Mouse (Mus musculus) forebrain, embryonic 10.5 days (tissue): ENCODE measurements around the gene Olfr1123. TPM values are rescaled to one million over a fixed set of nuclear protein-coding genes. Genes with fewer than 3 reads are reported as not detected.
"Not testable (repeated sequence)": the region's sequence is repeated elsewhere in the genome, so short reads cannot be mapped to it uniquely, and the experiment has no call there.

Source experiments
- DNase-seq: peaks from one replicate; pipeline ENCODE4 v3.0.0-alpha.2; 2017; ENCODE audit warnings: low spot score; ENCODE audit errors: extremely low spot score
- H3K27ac ChIP-seq: fragments of 300-500 bp; sonication (generic); 2 replicates; pipeline ENCODE4 v1.5.1; 2016; ENCODE audit warnings: mild to moderate bottlenecking
- H3K27me3 ChIP-seq: fragments of 300-500 bp; sonication (generic); 2 replicates; pipeline ENCODE4 v1.6.1; 2016; ENCODE audit warnings: mild to moderate bottlenecking; ENCODE audit not compliant: poor library complexity, severe bottlenecking
- H3K36me3 ChIP-seq: fragments of 300-500 bp; sonication (generic); replicated peaks from 2 replicates; pipeline ENCODE4 v1.6.1; 2016; ENCODE audit warnings: mild to moderate bottlenecking, moderate library complexity
- H3K4me1 ChIP-seq: fragments of 300-500 bp; sonication (generic); 2 replicates; pipeline ENCODE4 v1.6.1; 2016
- H3K4me3 ChIP-seq: fragments of 300-500 bp; sonication (generic); 2 replicates; pipeline ENCODE4 v1.5.1; 2016; ENCODE audit warnings: mild to moderate bottlenecking, moderate library complexity
- H3K9me3 ChIP-seq: fragments of 300-500 bp; sonication (generic); 2 replicates; pipeline ENCODE4 v1.6.1; 2016; ENCODE audit warnings: mild to moderate bottlenecking, moderate library complexity
- WGBS: fragments of 180-500 bp; shearing (Covaris S2); methylation state at CpG from one replicate; pipeline ENCODE4 v1.1.7; 2016; 5-methylcytosine and 5-hydroxymethylcytosine counted together
- polyA plus RNA-seq: library from polyadenylated mRNA; unstranded; fragments of >200 nt; fragmentation: Nextera tagmentation; extraction: Ambion mirVana; gene quantifications from 2 replicates; pipeline ENCODE4 v1.2.1, GENCODE M21; 2016

Gene Olfr1123
- not detected in 2 replicates for polyA plus RNA-seq

GRCm38 (mm10) chr2:87416335-87416734, at the start of gene Olfr1123:
Gene Olfr1123 (plus strand): TSS chr2:87416635.
- no peaks in the 10 kb centered on the region for H3K36me3 ChIP-seq
- no peak within 1 kb of the TSS for H3K27ac ChIP-seq
- H3K4me1 ChIP-seq, result no peaks in the 10 kb centered on the region
- H3K4me3 ChIP-seq, result no peak within 1 kb of the TSS
- H3K27me3 ChIP-seq, result no peaks in the 10 kb centered on the region
- WGBS, result 97% methylated on average over 1 of the region's 1 CpGs
- H3K9me3 ChIP-seq, result no peaks in the 10 kb centered on the region
- no peak for DNase-seq

- Histone ChIP-seq H3K27me3 (no peaks in the 10 kb centered on the region), H3K4me3 (no peak within 1 kb of the TSS), H3K27ac (no peak within 1 kb of the TSS), H3K9me3 (no peaks in the 10 kb centered on the region), H3K36me3 (no peaks in the 10 kb centered on the region), H3K4me1 (no peaks in the 10 kb centered on the region)
- 58% methylated on average over 1 of the region's 1 CpGs for WGBS
- DNase-seq, result no peak
Measured at GRCm38 (mm10) chr2:87369595-87369994, 46.8 kb upstream of the Olfr1123 start, which contains the start of gene Olfr1121. Gene Olfr1121 (plus strand): TSS chr2:87369895.

GRCm38 (mm10) chr2:87371726-87372125, 44.7 kb upstream of the Olfr1123 start:
- no peak overlapping the region for H3K4me3 ChIP-seq
- 92% methylated on average over 4 of the region's 4 CpGs for WGBS
- no peaks in the 10 kb centered on the region for H3K27me3 ChIP-seq
- no peak for DNase-seq
- no peak overlapping the region for H3K27ac ChIP-seq
- H3K9me3 ChIP-seq, result no peaks in the 10 kb centered on the region
- no peaks in the 10 kb centered on the region for H3K4me1 ChIP-seq
- no peaks in the 10 kb centered on the region for H3K36me3 ChIP-seq

- Histone ChIP-seq H3K36me3 (no peaks in the 10 kb centered on the region), H3K4me3 (no peak overlapping the region), H3K9me3 (no peaks in the 10 kb centered on the region), H3K27ac (no peak overlapping the region), H3K27me3 (no peaks in the 10 kb centered on the region), H3K4me1 (no peaks in the 10 kb centered on the region)
- 89% methylated on average over 2 of the region's 2 CpGs for WGBS
- no peak for DNase-seq
Measured at GRCm38 (mm10) chr2:87383935-87384334, 32.5 kb upstream of the Olfr1123 start.

- no peak for DNase-seq
Measured at GRCm38 (mm10) chr2:87385549-87385948, 30.9 kb upstream of the Olfr1123 start, which contains the start of gene Olfr1122. Gene Olfr1122 (plus strand): TSS chr2:87385849.

GRCm38 (mm10) chr2:87393605-87394004, 22.8 kb upstream of the Olfr1123 start:
- 92% methylated on average over 5 of the region's 5 CpGs for WGBS
- H3K27me3 ChIP-seq, result not testable (repeated sequence)

More at GRCm38 (mm10) chr2:87385549-87385948, 30.9 kb upstream of the Olfr1123 start, which contains the start of gene Olfr1122:
- H3K9me3 ChIP-seq, result no peaks in the 10 kb centered on the region
- H3K36me3 ChIP-seq, result no peaks in the 10 kb centered on the region
- H3K4me3 ChIP-seq, result no peak within 1 kb of the TSS
- H3K4me1 ChIP-seq, result no peaks in the 10 kb centered on the region
- WGBS, result 86% methylated on average over 2 of the region's 2 CpGs
- no peaks in the 10 kb centered on the region for H3K27me3 ChIP-seq
- H3K27ac ChIP-seq, result no peak within 1 kb of the TSS

GRCm38 (mm10) chr2:87394686-87395085, 21.7 kb upstream of the Olfr1123 start:
- not testable (repeated sequence) for DNase-seq, H3K9me3 ChIP-seq, H3K27ac ChIP-seq, H3K4me3 ChIP-seq, H3K27me3 ChIP-seq, H3K36me3 ChIP-seq, H3K4me1 ChIP-seq
- 87% methylated on average over 7 of the region's 7 CpGs for WGBS

More at GRCm38 (mm10) chr2:87393605-87394004, 22.8 kb upstream of the Olfr1123 start:
- not testable (repeated sequence) for H3K27ac ChIP-seq, DNase-seq, H3K4me3 ChIP-seq, H3K36me3 ChIP-seq, H3K9me3 ChIP-seq, H3K4me1 ChIP-seq

- H3K4me1 ChIP-seq, result no peaks in the 10 kb centered on the region
- no peak within 1 kb of the TSS for H3K27ac ChIP-seq
- no peak within 1 kb of the TSS for H3K4me3 ChIP-seq
- H3K9me3 ChIP-seq, result no peaks in the 10 kb centered on the region
- no peak for DNase-seq
- no peaks in the 10 kb centered on the region for H3K36me3 ChIP-seq
- WGBS, result 98% methylated on average over 1 of the region's 1 CpGs
- H3K27me3 ChIP-seq, result no peaks in the 10 kb centered on the region
Measured at GRCm38 (mm10) chr2:87429975-87430374, 13.5 kb downstream of the Olfr1123 start, which contains the start of gene Olfr1124. Gene Olfr1124 (plus strand): TSS chr2:87430275.

GRCm38 (mm10) chr2:87437731-87438130, 21.3 kb downstream of the Olfr1123 start:
- H3K9me3 ChIP-seq, result no peaks in the 10 kb centered on the region
- DNase-seq, result no peak
- H3K27ac ChIP-seq, result no peak overlapping the region
- H3K4me1 ChIP-seq, result no peaks in the 10 kb centered on the region
- no peak overlapping the region for H3K4me3 ChIP-seq
- 91% methylated on average over 16 of the region's 16 CpGs for whole genome bisulfite sequencing
- no peaks in the 10 kb centered on the region for H3K27me3 ChIP-seq
- no peaks in the 10 kb centered on the region for H3K36me3 ChIP-seq

GRCm38 (mm10) chr2:87453662-87454061, 37.2 kb downstream of the Olfr1123 start, which contains the start of gene Olfr1126:
Gene Olfr1126 (plus strand): TSS chr2:87453962.
- no peak for DNase-seq
- Histone ChIP-seq H3K4me1 (no peaks in the 10 kb centered on the region), H3K4me3 (no peak within 1 kb of the TSS), H3K36me3 (no peaks in the 10 kb centered on the region), H3K27me3 (no peaks in the 10 kb centered on the region), H3K27ac (no peak within 1 kb of the TSS), H3K9me3 (no peaks in the 10 kb centered on the region)

GRCm38 (mm10) chr2:87461769-87462168, 45.3 kb downstream of the Olfr1123 start:
- H3K36me3 ChIP-seq, result no peaks in the 10 kb centered on the region
- no peak for DNase-seq
- no peaks in the 10 kb centered on the region for H3K4me1 ChIP-seq
- H3K27me3 ChIP-seq, result no peaks in the 10 kb centered on the region
- H3K4me3 ChIP-seq, result no peak overlapping the region
- 88% methylated on average over 4 of the region's 4 CpGs for WGBS
- no peak overlapping the region for H3K27ac ChIP-seq
- H3K9me3 ChIP-seq, result no peaks in the 10 kb centered on the region
